Mouse (Mus musculus) heart, embryonic 10.5 days (tissue): Measurements from ENCODE around the gene Sap30l. TPM values are rescaled to one million over a fixed set of nuclear protein-coding genes. Genes with fewer than 3 reads are reported as not detected.
A peak's percentile ranks its signal among the peaks of the same experiment; 100 is the strongest.
"Not testable (repeated sequence)": the region's sequence is repeated elsewhere in the genome, so short reads cannot be mapped to it uniquely, and the experiment has no call there.

Experiments
- DNase-seq: peaks from one replicate; pipeline ENCODE4 v3.0.0-alpha.2; 2017; ENCODE audit warnings: low spot score
- H3K27ac ChIP-seq: fragments of 300-500 bp; sonication (generic); 2 replicates; pipeline ENCODE4 v1.5.1; 2016; ENCODE audit warnings: mild to moderate bottlenecking
- H3K27me3 ChIP-seq: fragments of 300-500 bp; sonication (generic); 2 replicates; pipeline ENCODE4 v1.6.1; 2016; ENCODE audit warnings: mild to moderate bottlenecking; ENCODE audit not compliant: poor library complexity, insufficient read depth, severe bottlenecking
- H3K36me3 ChIP-seq: fragments of 300-500 bp; sonication (generic); 2 replicates; pipeline ENCODE4 v1.6.1; 2016; ENCODE audit warnings: mild to moderate bottlenecking, moderate library complexity
- H3K4me1 ChIP-seq: fragments of 300-500 bp; sonication (generic); 2 replicates; pipeline ENCODE4 v1.6.1; 2016; ENCODE audit warnings: mild to moderate bottlenecking
- H3K4me3 ChIP-seq: fragments of 300-500 bp; sonication (generic); 2 replicates; pipeline ENCODE4 v1.5.1; 2016; ENCODE audit warnings: mild to moderate bottlenecking, moderate library complexity
- H3K9me3 ChIP-seq: fragments of 300-500 bp; sonication (generic); 2 replicates; pipeline ENCODE4 v1.6.1; 2016; ENCODE audit warnings: mild to moderate bottlenecking, moderate library complexity
- WGBS: fragments of 180-500 bp; shearing (Covaris S2); methylation state at CpG from one replicate; pipeline ENCODE4 v1.1.7; 2016; 5-methylcytosine and 5-hydroxymethylcytosine counted together
- polyA plus RNA-seq: library from polyadenylated mRNA; unstranded; fragments of >200 nt; fragmentation: Nextera tagmentation; extraction: Ambion mirVana; gene quantifications from 2 replicates; pipeline ENCODE4 v1.2.1, GENCODE M21; 2016

Sap30l gene
- polyA plus RNA-seq, 1 experiment from 2014 or later: 12.2 TPM

GRCm38 (mm10) chr11:57836872-57837680 lies 35.6 kb downstream of the Sap30l start:
- WGBS: 2% methylated on average over 38 of the region's 38 CpGs
- Histone ChIP-seq H3K9me3 (no peaks in the 10 kb centered on the region), H3K27ac (peak overlapping the region; percentile 69), H3K4me1 (peaks cover 38% of the 10 kb centered on the region), H3K4me3 (peak overlapping the region; percentile 42), H3K27me3 (peaks cover 98% of the 10 kb centered on the region), H3K36me3 (no peaks in the 10 kb centered on the region)
- no peak for DNase-seq

DNA sequence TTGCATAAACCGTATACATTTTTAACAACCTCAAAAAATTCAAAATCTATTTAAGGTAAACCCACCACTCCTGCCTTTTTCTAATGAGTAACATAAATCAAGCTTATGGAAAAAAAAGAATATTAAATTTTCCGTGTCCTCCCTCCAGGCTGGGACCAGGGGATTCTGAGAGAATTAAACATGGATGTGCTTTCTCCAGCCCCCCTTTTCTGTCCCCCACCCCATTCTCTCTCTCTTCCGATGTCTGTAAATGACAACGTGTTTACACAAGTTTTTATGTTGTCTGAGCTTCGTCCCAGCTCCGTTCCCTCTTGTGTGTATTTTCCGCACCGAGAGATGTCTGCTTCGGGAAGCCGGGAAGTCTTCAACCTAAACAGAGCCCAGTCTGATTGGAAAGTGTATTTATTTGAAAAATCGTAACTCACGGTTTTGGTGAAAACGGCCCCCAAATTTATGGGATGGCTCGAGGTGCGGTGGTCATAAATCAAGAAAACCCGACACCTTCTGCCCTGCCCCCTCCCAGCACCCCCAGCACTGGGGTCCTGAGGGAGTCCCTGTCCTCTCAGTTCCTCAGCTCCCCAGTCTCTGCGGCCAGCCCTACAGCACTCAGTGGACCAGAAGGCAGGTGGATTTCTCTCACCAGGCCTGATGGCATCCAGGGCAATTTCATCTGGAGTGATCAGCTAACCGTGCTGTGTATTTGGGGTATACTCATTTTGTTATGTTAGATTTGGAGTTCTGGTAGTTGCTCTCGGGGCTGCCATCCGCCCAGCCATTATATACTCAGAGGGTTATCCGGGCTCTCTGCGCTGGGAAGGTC lies 36.6 kb downstream of the Sap30l start:
- Histone ChIP-seq H3K27ac (peak overlapping the region; percentile 29; the same call in 1 of the 2 replicates), H3K4me3 (no peak overlapping the region), H3K4me1 (peaks cover 30% of the 10 kb centered on the region), H3K36me3 (no peaks in the 10 kb centered on the region), H3K27me3 (peaks cover 88% of the 10 kb centered on the region), H3K9me3 (no peaks in the 10 kb centered on the region)
- DNase-seq: no peak
- 16% methylated on average over 22 of the region's 22 CpGs for WGBS

GRCm38 (mm10) chr11:57840986-57841385 lies 39.5 kb downstream of the Sap30l start:
- Histone ChIP-seq H3K9me3 (no peaks in the 10 kb centered on the region), H3K27me3 (peaks cover 59% of the 10 kb centered on the region), H3K36me3 (no peaks in the 10 kb centered on the region), H3K4me1 (peaks cover 28% of the 10 kb centered on the region), H3K4me3 (no peak overlapping the region), H3K27ac (peak overlapping the region; percentile 44)
- WGBS: 21% methylated on average over 10 of the region's 10 CpGs
- DNase-seq: no peak

DNA sequence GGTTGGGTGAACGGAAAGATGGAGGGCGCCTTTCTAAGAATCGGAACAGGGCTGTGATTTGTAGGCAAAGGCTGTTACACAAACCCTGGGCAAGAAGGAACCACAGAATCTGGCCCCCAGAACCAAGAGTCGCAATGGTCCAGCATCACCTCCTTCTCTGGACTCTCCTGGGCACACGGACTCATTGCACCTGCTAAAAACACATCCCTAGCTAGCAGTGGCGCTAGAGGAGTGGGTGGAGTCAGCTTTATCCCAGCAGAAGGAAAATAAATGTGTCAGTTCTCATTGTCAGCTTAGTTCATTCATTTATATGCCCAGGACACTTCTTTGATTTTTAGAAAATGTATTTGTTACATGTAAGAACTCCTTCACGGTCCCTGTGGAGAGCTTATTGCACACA lies 40.0 kb downstream of the Sap30l start:
- 45% methylated on average over 7 of the region's 7 CpGs for WGBS
- no peaks in the 10 kb centered on the region for H3K36me3 ChIP-seq
- H3K4me1 ChIP-seq: peaks cover 24% of the 10 kb centered on the region
- H3K27ac ChIP-seq: peak overlapping the region; percentile 44
- peaks cover 55% of the 10 kb centered on the region for H3K27me3 ChIP-seq
- no peak for DNase-seq
- H3K9me3 ChIP-seq: no peaks in the 10 kb centered on the region
- H3K4me3 ChIP-seq: no peak overlapping the region

GRCm38 (mm10) chr11:57846421-57847363 lies 45.3 kb downstream of the Sap30l start:
- H3K4me3 ChIP-seq, H3K36me3 ChIP-seq, DNase-seq, H3K9me3 ChIP-seq: not testable (repeated sequence)
- Histone ChIP-seq H3K4me1 (peaks cover 29% of the 10 kb centered on the region), H3K27ac (0 out of 2 replicates have a peak overlapping the region, but pooled peaks have one; percentile 36), H3K27me3 (peaks cover 25% of the 10 kb centered on the region)
- WGBS: 75% methylated on average over 8 of the region's 9 CpGs

- no peaks in the 10 kb centered on the region for H3K36me3 ChIP-seq
- no peak for DNase-seq
- H3K27ac ChIP-seq: 0 out of 2 replicates have a peak overlapping the region, but pooled peaks have one; percentile 36
- 19% methylated on average over 7 of the region's 7 CpGs for WGBS
- H3K9me3 ChIP-seq: no peaks in the 10 kb centered on the region
- H3K4me3 ChIP-seq: no peak overlapping the region
- H3K27me3 ChIP-seq: peaks cover 22% of the 10 kb centered on the region
- peaks cover 29% of the 10 kb centered on the region for H3K4me1 ChIP-seq
These were observed 46.0 kb downstream of the Sap30l start for GRCm38 (mm10) chr11:57847396-57847795.

- no peaks in the 10 kb centered on the region for H3K36me3 ChIP-seq
- DNase-seq: no peak
- 59% methylated on average over 7 of the region's 7 CpGs for WGBS
- H3K4me1 ChIP-seq: peaks cover 32% of the 10 kb centered on the region
- no peak overlapping the region for H3K4me3 ChIP-seq
- H3K9me3 ChIP-seq: no peaks in the 10 kb centered on the region
- 0 out of 2 replicates have a peak overlapping the region, but pooled peaks have one; percentile 22 for H3K27ac ChIP-seq
- H3K27me3 ChIP-seq: peaks cover 22% of the 10 kb centered on the region
These were observed 48.9 kb downstream of the Sap30l start for GRCm38 (mm10) chr11:57850298-57850697.

DNA sequence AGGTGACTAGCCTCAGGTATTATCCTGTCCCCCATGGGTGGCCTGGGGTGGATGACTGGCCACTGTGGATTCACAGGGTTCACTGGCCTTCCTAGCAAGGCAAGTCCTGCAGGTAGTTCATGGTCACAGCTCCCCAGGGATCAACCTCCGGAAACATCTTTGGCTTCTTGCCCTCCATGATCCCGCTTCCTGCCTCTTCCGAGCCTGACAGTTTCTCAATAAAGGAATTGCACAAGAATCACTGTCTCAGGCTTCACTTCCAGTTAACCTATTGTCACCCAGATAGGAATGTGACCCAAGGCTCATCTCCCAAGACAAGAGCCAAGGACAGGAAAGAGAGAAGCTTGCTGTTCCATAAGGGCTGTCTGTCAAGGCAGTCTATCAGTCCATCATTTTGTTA lies 49.5 kb downstream of the Sap30l start:
- H3K36me3 ChIP-seq: no peaks in the 10 kb centered on the region
- peaks cover 29% of the 10 kb centered on the region for H3K4me1 ChIP-seq
- H3K9me3 ChIP-seq: no peaks in the 10 kb centered on the region
- H3K27me3 ChIP-seq: peaks cover 22% of the 10 kb centered on the region
- no peak for DNase-seq
- no peak overlapping the region for H3K4me3 ChIP-seq
- 44% methylated on average over 3 of the region's 3 CpGs for WGBS
- H3K27ac ChIP-seq: 0 out of 2 replicates have a peak overlapping the region, but pooled peaks have one; percentile 22

- peaks cover 26% of the 10 kb centered on the region for H3K4me1 ChIP-seq
These were observed 52.1 kb downstream of the Sap30l start for GRCm38 (mm10) chr11:57853571-57853970.

DNA sequence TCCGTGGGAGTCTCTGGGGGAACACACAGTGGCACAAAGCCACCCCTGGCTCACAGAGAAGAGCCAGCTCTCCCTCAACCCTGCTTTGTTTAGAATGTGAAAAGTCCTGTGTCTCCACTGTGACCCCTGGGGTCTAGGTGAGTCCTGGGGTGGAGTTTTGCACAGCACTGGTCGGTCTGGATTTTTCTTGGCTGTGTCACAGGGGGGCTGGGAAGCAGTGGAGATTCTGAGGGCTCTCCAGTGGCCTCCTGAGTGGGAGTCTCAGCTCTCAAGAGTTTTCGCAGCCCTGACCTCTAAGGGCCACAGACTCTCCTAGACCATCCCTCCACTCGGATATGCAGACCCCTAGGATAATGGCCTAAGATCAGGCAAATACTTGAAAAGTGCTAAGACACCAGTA lies 56.3 kb downstream of the Sap30l start:
- H3K4me1 ChIP-seq: peaks cover 15% of the 10 kb centered on the region
- 55% methylated on average over 4 of the region's 4 CpGs for WGBS
- DNase-seq: no peak
- peak overlapping the region; percentile 30; the same call in 1 of the 2 replicates for H3K27ac ChIP-seq
- H3K4me3 ChIP-seq: no peak overlapping the region
- H3K27me3 ChIP-seq: no peaks in the 10 kb centered on the region
- H3K36me3 ChIP-seq: no peaks in the 10 kb centered on the region
- H3K9me3 ChIP-seq: no peaks in the 10 kb centered on the region

More at GRCm38 (mm10) chr11:57853571-57853970, 52.1 kb downstream of the Sap30l start:
- no peak overlapping the region for H3K4me3 ChIP-seq
- no peaks in the 10 kb centered on the region for H3K36me3 ChIP-seq
- 68% methylated on average over 6 of the region's 6 CpGs for WGBS
- peaks cover 22% of the 10 kb centered on the region for H3K27me3 ChIP-seq
- H3K27ac ChIP-seq: no peak overlapping the region
- H3K9me3 ChIP-seq: no peaks in the 10 kb centered on the region
- DNase-seq: no peak
